Mouse (Mus musculus): ENCODE data around the gene Mcl1. TPM values are rescaled to one million over a fixed set of nuclear protein-coding genes. Genes with fewer than 3 reads are reported as not detected.

Gene Mcl1
- polyA plus RNA-seq, 1 experiment from 2014 or later = 70.2 TPM

GRCm38 (mm10) chr3:95676745-95677419 is 18.3 kb downstream of the Mcl1 start:
- Histone ChIP-seq H3K27me3 (ENCODE audit: insufficient read depth, low read length) (no peaks in the 10 kb centered on the region), H3K9me3 (replicated peaks; ENCODE audit: low read length) (no peaks in the 10 kb centered on the region), H3K4me3 (replicated peaks; ENCODE audit: low read depth, low read length) (no peak overlapping the region), H3K36me3 (ENCODE audit: insufficient read depth, low read length) (0 out of 2 replicates have a peak, but pooled peaks cover 9% of the 10 kb centered on the region), H3K4me2 (ENCODE audit: low read length) (no peak overlapping the region), H3K4me1 (replicated peaks; ENCODE audit: insufficient read depth, low read length) (peaks cover 51% of the 10 kb centered on the region), H3K27ac (peak overlapping the region; percentile 97), H3K9ac (ENCODE audit: low read depth, low read length) (no peak overlapping the region)
- peak; percentile 78 for DNase-seq (ENCODE audit: low spot score)
- WGBS = 68% methylated on average over 15 of the region's 15 CpGs
- ATAC-seq (replicated peaks; ENCODE audit: low FRiP score, low read depth) = 0 out of 2 replicates have a peak, but pooled peaks have one; percentile 4
- peak; percentile 91 for TF ChIP-seq CTCF (IDR thresholded peaks at IDR 0.05; ENCODE audit: low read depth)

DNA sequence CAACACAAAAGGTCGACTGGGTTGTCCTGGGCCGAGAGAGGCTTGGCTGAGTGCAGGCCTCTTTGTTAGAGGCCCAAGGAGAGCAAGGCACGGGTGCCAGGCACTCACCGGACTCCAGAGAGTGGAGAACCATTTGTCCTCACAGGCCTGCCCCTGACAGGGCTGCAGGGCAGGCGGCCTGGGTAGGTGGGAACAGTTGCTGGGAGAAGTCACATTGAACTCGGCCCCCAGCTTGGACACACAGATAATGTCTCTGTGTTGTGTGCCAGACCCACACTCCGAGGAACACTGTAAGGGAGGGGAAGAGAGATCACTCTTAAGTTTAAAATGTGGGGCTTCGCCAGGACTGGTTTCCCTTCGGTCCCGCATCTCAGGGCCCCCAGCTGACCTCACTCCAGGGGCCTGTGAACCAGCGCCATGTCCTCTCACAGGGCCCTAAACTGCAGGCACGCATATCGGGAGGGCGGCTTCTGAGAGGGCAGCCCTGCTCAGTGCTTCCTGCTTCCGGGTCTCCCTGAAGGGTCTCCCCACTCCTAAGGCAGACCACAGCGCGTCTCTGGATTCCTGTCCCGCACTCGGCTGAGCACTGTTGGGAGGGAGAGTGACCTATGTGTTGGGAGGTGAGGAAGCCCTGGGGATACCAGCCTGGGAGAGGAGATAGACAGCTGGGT is 19.0 kb downstream of the Mcl1 start:
- H3K36me3 ChIP-seq (ENCODE audit: insufficient read depth, low read length) = 0 out of 2 replicates have a peak, but pooled peaks cover 9% of the 10 kb centered on the region
- no peak for TF ChIP-seq CTCF (IDR thresholded peaks at IDR 0.05; ENCODE audit: low read depth)
- H3K4me3 ChIP-seq (replicated peaks; ENCODE audit: low read depth, low read length) = no peak overlapping the region
- H3K4me1 ChIP-seq (replicated peaks; ENCODE audit: insufficient read depth, low read length) = peaks cover 45% of the 10 kb centered on the region
- no peak overlapping the region for H3K27ac ChIP-seq
- H3K4me2 ChIP-seq (ENCODE audit: low read length) = no peak overlapping the region
- DNase-seq (ENCODE audit: low spot score) = no peak
- H3K9me3 ChIP-seq (replicated peaks; ENCODE audit: low read length) = no peaks in the 10 kb centered on the region
- ATAC-seq (replicated peaks; ENCODE audit: low FRiP score, low read depth) = no peak
- 72% methylated on average over 19 of the region's 19 CpGs for WGBS
- no peaks in the 10 kb centered on the region for H3K27me3 ChIP-seq (ENCODE audit: insufficient read depth, low read length)
- no peak overlapping the region for H3K9ac ChIP-seq (ENCODE audit: low read depth, low read length)

GRCm38 (mm10) chr3:95679551-95679950 is 21.0 kb downstream of the Mcl1 start:
- no peak for ATAC-seq (replicated peaks; ENCODE audit: low FRiP score, low read depth)
- no peak for TF ChIP-seq CTCF (IDR thresholded peaks at IDR 0.05; ENCODE audit: low read depth)
- no peak overlapping the region for H3K4me2 ChIP-seq (ENCODE audit: low read length)
- H3K27me3 ChIP-seq (ENCODE audit: insufficient read depth, low read length) = no peaks in the 10 kb centered on the region
- no peaks in the 10 kb centered on the region for H3K9me3 ChIP-seq (replicated peaks; ENCODE audit: low read length)
- H3K27ac ChIP-seq = no peak overlapping the region
- DNase-seq (ENCODE audit: low spot score) = no peak
- no peak overlapping the region for H3K4me3 ChIP-seq (replicated peaks; ENCODE audit: low read depth, low read length)
- 89% methylated on average over 8 of the region's 8 CpGs for WGBS
- 0 out of 2 replicates have a peak, but pooled peaks cover 9% of the 10 kb centered on the region for H3K36me3 ChIP-seq (ENCODE audit: insufficient read depth, low read length)
- H3K4me1 ChIP-seq (replicated peaks; ENCODE audit: insufficient read depth, low read length) = peaks cover 26% of the 10 kb centered on the region
- H3K9ac ChIP-seq (ENCODE audit: low read depth, low read length) = no peak overlapping the region

- ATAC-seq (replicated peaks; ENCODE audit: low FRiP score, low read depth) (no peak), DNase-seq (ENCODE audit: low spot score) (no peak)
- no peak overlapping the region for H3K27ac ChIP-seq
- H3K36me3 ChIP-seq (ENCODE audit: insufficient read depth, low read length) = 0 out of 2 replicates have a peak, but pooled peaks cover 9% of the 10 kb centered on the region
- TF ChIP-seq CTCF (IDR thresholded peaks at IDR 0.05; ENCODE audit: low read depth) = no peak
- no peaks in the 10 kb centered on the region for H3K27me3 ChIP-seq (ENCODE audit: insufficient read depth, low read length)
- H3K4me3 ChIP-seq (replicated peaks; ENCODE audit: low read depth, low read length) = no peak overlapping the region
- WGBS = 81% methylated on average over 6 of the region's 6 CpGs
- no peaks in the 10 kb centered on the region for H3K9me3 ChIP-seq (replicated peaks; ENCODE audit: low read length)
- peaks cover 24% of the 10 kb centered on the region for H3K4me1 ChIP-seq (replicated peaks; ENCODE audit: insufficient read depth, low read length)
- H3K4me2 ChIP-seq (ENCODE audit: low read length) = no peak overlapping the region
- H3K9ac ChIP-seq (ENCODE audit: low read depth, low read length) = no peak overlapping the region
These were observed 22.1 kb downstream of the Mcl1 start for GRCm38 (mm10) chr3:95680673-95681072.

DNA sequence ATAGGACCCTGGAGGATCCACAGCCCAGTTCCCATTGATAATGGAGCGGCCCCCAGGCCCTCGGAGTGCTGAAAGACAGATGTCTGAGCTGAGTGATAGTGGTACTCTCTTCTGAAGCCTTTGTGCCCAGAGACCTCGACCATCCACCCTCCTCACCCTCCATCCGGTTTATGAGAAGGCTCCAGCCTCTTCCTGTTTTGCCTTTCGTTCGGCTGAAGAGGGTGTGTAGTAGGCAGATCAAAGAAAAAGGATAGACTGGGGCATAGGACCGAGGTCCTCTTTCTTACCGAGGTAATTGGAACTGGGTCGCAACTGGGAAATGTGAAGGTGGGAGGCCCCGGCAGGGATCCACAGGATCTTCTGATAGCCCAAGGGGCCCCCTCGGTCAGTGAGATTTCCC is 22.8 kb downstream of the Mcl1 start:
- no peak for ATAC-seq (replicated peaks; ENCODE audit: low FRiP score, low read depth)
- H3K27me3 ChIP-seq (ENCODE audit: insufficient read depth, low read length) = no peaks in the 10 kb centered on the region
- H3K9ac ChIP-seq (ENCODE audit: low read depth, low read length) = no peak overlapping the region
- no peaks in the 10 kb centered on the region for H3K9me3 ChIP-seq (replicated peaks; ENCODE audit: low read length)
- 31% methylated on average over 11 of the region's 11 CpGs for WGBS
- no peak for TF ChIP-seq CTCF (IDR thresholded peaks at IDR 0.05; ENCODE audit: low read depth)
- H3K4me3 ChIP-seq (replicated peaks; ENCODE audit: low read depth, low read length) = no peak overlapping the region
- H3K27ac ChIP-seq = no peak overlapping the region
- no peak overlapping the region for H3K4me2 ChIP-seq (ENCODE audit: low read length)
- 0 out of 2 replicates have a peak, but pooled peaks cover 9% of the 10 kb centered on the region for H3K36me3 ChIP-seq (ENCODE audit: insufficient read depth, low read length)
- H3K4me1 ChIP-seq (replicated peaks; ENCODE audit: insufficient read depth, low read length) = peaks cover 24% of the 10 kb centered on the region
- DNase-seq (ENCODE audit: low spot score) = no peak

- Histone ChIP-seq H3K27ac (no peak overlapping the region), H3K9me3 (replicated peaks; ENCODE audit: low read length) (no peaks in the 10 kb centered on the region), H3K4me3 (replicated peaks; ENCODE audit: low read depth, low read length) (no peak overlapping the region), H3K4me2 (ENCODE audit: low read length) (no peak overlapping the region), H3K4me1 (replicated peaks; ENCODE audit: insufficient read depth, low read length) (peaks cover 30% of the 10 kb centered on the region), H3K36me3 (ENCODE audit: insufficient read depth, low read length) (no peaks in the 10 kb centered on the region), H3K9ac (ENCODE audit: low read depth, low read length) (no peak overlapping the region), H3K27me3 (ENCODE audit: insufficient read depth, low read length) (no peaks in the 10 kb centered on the region)
- DNase-seq (ENCODE audit: low spot score) (no peak), ATAC-seq (replicated peaks; ENCODE audit: low FRiP score, low read depth) (no peak)
- TF ChIP-seq CTCF (IDR thresholded peaks at IDR 0.05; ENCODE audit: low read depth) = peak; percentile 22; the same call in 1 of the 2 replicates
- 64% methylated on average over 5 of the region's 5 CpGs for WGBS
These were observed 24.3 kb downstream of the Mcl1 start for GRCm38 (mm10) chr3:95682878-95683277.

Data from kidney, postnatal 0 days (tissue).